Mouse (Mus musculus): Measurements from ENCODE around the gene Rbfox1. TPM values are rescaled to one million over a fixed set of nuclear protein-coding genes. Genes with fewer than 3 reads are reported as not detected.

Gene Rbfox1
- total and polyA plus RNA-seq, 3 experiments, result not detected

GRCm38 (mm10) chr16:6356931-6357330, 471.8 kb downstream of the Rbfox1 start:
- H3K4me3 ChIP-seq (ENCODE audit: control insufficient read depth in 1 of 2, insufficient read depth in 1 of 2, low read depth in 2 of 2, low read length in 2 of 2), result no peak overlapping the region
- TF ChIP-seq ZNF384 (IDR thresholded peaks at IDR 0.05; ENCODE audit: low read depth, low read length) (no peak), MAFK (IDR thresholded peaks at IDR 0.05; ENCODE audit: borderline replicate concordance, low read depth, low read length) (no peak), MAX (IDR thresholded peaks at IDR 0.05; ENCODE audit: low read length) (no peak), RAD21 (IDR thresholded peaks at IDR 0.05; ENCODE audit: low read depth, low read length) (peak; percentile 2; the same call in 1 of the 2 replicates), KAT2A (conservative IDR thresholded peaks at IDR 0.05; ENCODE audit: low read depth, low read length) (no peak), MXI1 (IDR thresholded peaks at IDR 0.05; ENCODE audit: low read depth, low read length) (no peak)
- no peaks in the 10 kb centered on the region for H3K36me3 ChIP-seq (ENCODE audit: control insufficient read depth in 1 of 2, insufficient read depth in 2 of 2, low read length in 2 of 2)
- H3K4me1 ChIP-seq (ENCODE audit: control insufficient read depth in 1 of 2, insufficient read depth in 2 of 2, low read length in 2 of 2), result no peaks in the 10 kb centered on the region
- no peak overlapping the region for H3K9ac ChIP-seq (ENCODE audit: control insufficient read depth, low read depth, low read length, poor library complexity, severe bottlenecking)
- no peaks in the 10 kb centered on the region for H3K79me2 ChIP-seq (ENCODE audit: control insufficient read depth, insufficient read depth, low read length, poor library complexity)
- no peak overlapping the region for H3K27ac ChIP-seq (ENCODE audit: control insufficient read depth, low read depth, low read length)
- no peaks in the 10 kb centered on the region for H3K27me3 ChIP-seq (ENCODE audit: control insufficient read depth in 1 of 2, insufficient read depth in 2 of 2, low read length in 2 of 2)
- peak; percentile 1 for DNase-seq (ENCODE audit: low read depth, low spot score)
- H3K9me3 ChIP-seq (replicated peaks; ENCODE audit: insufficient read depth, low read length), result no peaks in the 10 kb centered on the region

GRCm38 (mm10) chr16:6365793-6366192, 480.6 kb downstream of the Rbfox1 start:
- DNase-seq (ENCODE audit: low read depth, low spot score), result no peak
- H3K36me3 ChIP-seq (ENCODE audit: control insufficient read depth in 1 of 2, insufficient read depth in 2 of 2, low read length in 2 of 2), result no peaks in the 10 kb centered on the region
- no peak overlapping the region for H3K27ac ChIP-seq (ENCODE audit: control insufficient read depth, low read depth, low read length)
- H3K9me3 ChIP-seq (replicated peaks; ENCODE audit: insufficient read depth, low read length), result no peaks in the 10 kb centered on the region
- H3K27me3 ChIP-seq (ENCODE audit: control insufficient read depth in 1 of 2, insufficient read depth in 2 of 2, low read length in 2 of 2), result no peaks in the 10 kb centered on the region
- H3K4me1 ChIP-seq (ENCODE audit: control insufficient read depth in 1 of 2, insufficient read depth in 2 of 2, low read length in 2 of 2), result no peaks in the 10 kb centered on the region
- no peaks in the 10 kb centered on the region for H3K79me2 ChIP-seq (ENCODE audit: control insufficient read depth, insufficient read depth, low read length, poor library complexity)
- no peak overlapping the region for H3K4me3 ChIP-seq (ENCODE audit: control insufficient read depth in 1 of 2, insufficient read depth in 1 of 2, low read depth in 2 of 2, low read length in 2 of 2)
- no peak overlapping the region for H3K9ac ChIP-seq (ENCODE audit: control insufficient read depth, low read depth, low read length, poor library complexity, severe bottlenecking)
- TF ChIP-seq UBTF (IDR thresholded peaks at IDR 0.05; ENCODE audit: borderline replicate concordance, insufficient read depth, low read depth, low read length), result no peak
- TF ChIP-seq GATA1 (IDR thresholded peaks at IDR 0.05; ENCODE audit: low read depth, low read length), result no peak
- no peak for TF ChIP-seq SMC3 (IDR thresholded peaks at IDR 0.05; ENCODE audit: low read depth, low read length)
- no peak for TF ChIP-seq ELF1 (IDR thresholded peaks at IDR 0.05; ENCODE audit: low read depth, low read length)
- TF ChIP-seq POLR2AphosphoS2 (IDR thresholded peaks at IDR 0.05; ENCODE audit: low read length), result no peak
- TF ChIP-seq TAL1 (IDR thresholded peaks at IDR 0.05; ENCODE audit: low read length), result no peak
- TF ChIP-seq MAZ (IDR thresholded peaks at IDR 0.05; ENCODE audit: low read depth, low read length), result no peak
- TF ChIP-seq BHLHE40 (IDR thresholded peaks at IDR 0.05; ENCODE audit: borderline replicate concordance, low read depth, low read length), result no peak
- TF ChIP-seq TBP (IDR thresholded peaks at IDR 0.05; ENCODE audit: low read depth, low read length), result no peak
- TF ChIP-seq CHD2 (IDR thresholded peaks at IDR 0.05; ENCODE audit: low read length), result no peak
- TF ChIP-seq ZNF384 (IDR thresholded peaks at IDR 0.05; ENCODE audit: low read depth, low read length), result no peak

- H3K9ac ChIP-seq (ENCODE audit: control insufficient read depth, low read depth, low read length, poor library complexity, severe bottlenecking), result no peak overlapping the region
- H3K79me2 ChIP-seq (ENCODE audit: control insufficient read depth, insufficient read depth, low read length, poor library complexity), result no peaks in the 10 kb centered on the region
- H3K27ac ChIP-seq (ENCODE audit: control insufficient read depth, low read depth, low read length), result no peak overlapping the region
- H3K27me3 ChIP-seq (ENCODE audit: control insufficient read depth in 1 of 2, insufficient read depth in 2 of 2, low read length in 2 of 2), result no peaks in the 10 kb centered on the region
- no peaks in the 10 kb centered on the region for H3K36me3 ChIP-seq (ENCODE audit: control insufficient read depth in 1 of 2, insufficient read depth in 2 of 2, low read length in 2 of 2)
- no peaks in the 10 kb centered on the region for H3K4me1 ChIP-seq (ENCODE audit: control insufficient read depth in 1 of 2, insufficient read depth in 2 of 2, low read length in 2 of 2)
- H3K9me3 ChIP-seq (replicated peaks; ENCODE audit: insufficient read depth, low read length), result no peaks in the 10 kb centered on the region
- no peak for TF ChIP-seq ZC3H11A (IDR thresholded peaks at IDR 0.05; ENCODE audit: low read depth, low read length)
- DNase-seq (ENCODE audit: low read depth, low spot score), result no peak
- H3K4me3 ChIP-seq (ENCODE audit: control insufficient read depth in 1 of 2, insufficient read depth in 1 of 2, low read depth in 2 of 2, low read length in 2 of 2), result no peak overlapping the region
Measured at GRCm38 (mm10) chr16:6366649-6367048, 481.5 kb downstream of the Rbfox1 start.
